Mouse (Mus musculus) MEL (cell line): ENCODE measurements around the gene Tubd1. TPM values are rescaled to one million over a fixed set of nuclear protein-coding genes. Genes with fewer than 3 reads are reported as not detected.
A peak's percentile ranks its signal among the peaks of the same experiment; 100 is the strongest.

Experiments used
- DNase-seq: peaks from one replicate; pipeline ENCODE4 v3.0.0; 2011; ENCODE audit warnings: low read depth, low spot score
- H3K27ac ChIP-seq: 2 replicates; pipeline ENCODE4 v1.5.1; 2012; ENCODE audit warnings: low read depth, mild to moderate bottlenecking, control low read depth, low read length, moderate library complexity; ENCODE audit not compliant: control insufficient read depth
- H3K27me3 ChIP-seq, 2 experiments: fragments of 150-350 bp in 1 of 2; sonication (generic) in 1 of 2; 2 replicates each; pipeline ENCODE4 v1.6.1; 2012; ENCODE audit warnings: low read length in 2 of 2, mild to moderate bottlenecking in 2 of 2, improper control_type of control experiment in 1 of 2, moderate library complexity in 1 of 2; ENCODE audit not compliant: insufficient read depth in 2 of 2, control insufficient read depth in 1 of 2
- H3K36me3 ChIP-seq, 2 experiments: 2 replicates each; pipeline ENCODE4 v1.6.1; 2012 to 2014; ENCODE audit warnings: low read length in 2 of 2, improper control_type of control experiment in 1 of 2, inconsistent platforms in 1 of 2, mild to moderate bottlenecking in 1 of 2; ENCODE audit not compliant: insufficient read depth in 2 of 2, control insufficient read depth in 1 of 2
- H3K4me1 ChIP-seq, 2 experiments: fragments of 150-350 bp in 1 of 2; sonication (generic) in 1 of 2; 2 replicates each; pipeline ENCODE4 v1.6.1; 2012; ENCODE audit warnings: low read length in 2 of 2, improper control_type of control experiment in 1 of 2, mild to moderate bottlenecking in 1 of 2; ENCODE audit not compliant: insufficient read depth in 2 of 2, control insufficient read depth in 1 of 2
- H3K4me3 ChIP-seq, 2 experiments: fragments of 150-350 bp in 1 of 2; sonication (generic) in 1 of 2; 2 replicates each; pipeline ENCODE4 v1.5.1; 2012; ENCODE audit warnings: low read depth in 2 of 2, low read length in 2 of 2, mild to moderate bottlenecking in 2 of 2, moderate library complexity in 2 of 2, control low read depth in 1 of 2, improper control_type of control experiment in 1 of 2; ENCODE audit not compliant: control insufficient read depth in 1 of 2, insufficient read depth in 1 of 2
- H3K79me2 ChIP-seq: 2 replicates; pipeline ENCODE4 v1.6.1; 2012; ENCODE audit warnings: mild to moderate bottlenecking, low read length, moderate library complexity; ENCODE audit not compliant: control insufficient read depth, poor library complexity, insufficient read depth
- H3K9ac ChIP-seq: 2 replicates; pipeline ENCODE4 v1.6.1; 2012; ENCODE audit warnings: low read depth, mild to moderate bottlenecking, control low read depth, low read length, moderate library complexity; ENCODE audit not compliant: control insufficient read depth, poor library complexity, severe bottlenecking
- H3K9me3 ChIP-seq: fragments of 150-350 bp; sonication (generic); replicated peaks from 2 replicates; pipeline ENCODE4 v1.6.1; 2012; ENCODE audit warnings: mild to moderate bottlenecking, low read length, improper control_type of control experiment, moderate library complexity; ENCODE audit not compliant: insufficient read depth
- BHLHE40 ChIP-seq: IDR thresholded peaks from 2 replicates; pipeline ENCODE4 v1.6.1; 2012; ENCODE audit warnings: low read depth, mild to moderate bottlenecking, inconsistent platforms, low read length, improper control_type of control experiment, borderline replicate concordance
- CHD1 ChIP-seq: IDR thresholded peaks from 2 replicates; pipeline ENCODE4 v1.6.1; 2012; ENCODE audit warnings: low read depth, mild to moderate bottlenecking, inconsistent platforms, low read length, improper control_type of control experiment
- CHD2 ChIP-seq: IDR thresholded peaks from 2 replicates; pipeline ENCODE4 v1.6.1; 2011; ENCODE audit warnings: low read length, improper control_type of control experiment
- CTCF ChIP-seq, 3 experiments: IDR thresholded peaks in 2 of 3; conservative IDR thresholded peaks in 1 of 3; 2 replicates each; pipeline ENCODE4 v1.5.1; 2011 to 2012; ENCODE audit warnings: low read length in 3 of 3, low read depth in 2 of 3, mild to moderate bottlenecking in 2 of 3, improper control_type of control experiment in 1 of 3, inconsistent platforms in 1 of 3, mixed read lengths in 1 of 3, moderate library complexity in 1 of 3; ENCODE audit not compliant: control insufficient read depth in 1 of 3, insufficient read depth in 1 of 3, poor library complexity in 1 of 3, severe bottlenecking in 1 of 3
- E2F4 ChIP-seq: IDR thresholded peaks from 2 replicates; pipeline ENCODE4 v1.6.1; 2011; ENCODE audit warnings: low read depth, low read length, improper control_type of control experiment, borderline replicate concordance
- ELF1 ChIP-seq: IDR thresholded peaks from 2 replicates; pipeline ENCODE4 v1.6.1; 2014; ENCODE audit warnings: low read depth, mild to moderate bottlenecking, inconsistent platforms, low read length, improper control_type of control experiment, moderate library complexity
- EP300 ChIP-seq, 2 experiments: IDR thresholded peaks; 2 replicates each; pipeline ENCODE4 v1.6.1; 2011; ENCODE audit warnings: improper control_type of control experiment in 2 of 2, low read length in 2 of 2, low read depth in 1 of 2, mild to moderate bottlenecking in 1 of 2
- ETS1 ChIP-seq: IDR thresholded peaks from 2 replicates; pipeline ENCODE4 v1.6.1; 2012; ENCODE audit warnings: low read depth, mild to moderate bottlenecking, inconsistent platforms, low read length, improper control_type of control experiment, moderate library complexity
- GABPA ChIP-seq: IDR thresholded peaks from 2 replicates; pipeline ENCODE4 v1.6.1; 2012; ENCODE audit warnings: low read depth, mild to moderate bottlenecking, inconsistent platforms, low read length, improper control_type of control experiment, moderate library complexity
- GATA1 ChIP-seq: IDR thresholded peaks from 2 replicates; pipeline ENCODE4 v1.6.1; 2011; ENCODE audit warnings: low read depth, low read length, improper control_type of control experiment
- HCFC1 ChIP-seq: IDR thresholded peaks from 2 replicates; pipeline ENCODE4 v1.6.1; 2012; ENCODE audit warnings: low read depth, mild to moderate bottlenecking, inconsistent platforms, low read length, improper control_type of control experiment, moderate library complexity
- MAFK ChIP-seq: IDR thresholded peaks from 2 replicates; pipeline ENCODE4 v1.6.1; 2011; ENCODE audit warnings: low read depth, mild to moderate bottlenecking, low read length, improper control_type of control experiment, borderline replicate concordance
- MAX ChIP-seq: IDR thresholded peaks from 2 replicates; pipeline ENCODE4 v1.6.1; 2011; ENCODE audit warnings: low read length, improper control_type of control experiment
- MAZ ChIP-seq: IDR thresholded peaks from 2 replicates; pipeline ENCODE4 v1.6.1; 2012; ENCODE audit warnings: low read depth, mild to moderate bottlenecking, inconsistent platforms, low read length, improper control_type of control experiment
- MXI1 ChIP-seq: IDR thresholded peaks from 2 replicates; pipeline ENCODE4 v1.6.1; 2011; ENCODE audit warnings: mild to moderate bottlenecking, low read depth, low read length, improper control_type of control experiment
- MYB ChIP-seq: IDR thresholded peaks from 2 replicates; pipeline ENCODE4 v1.6.1; 2011; ENCODE audit warnings: mild to moderate bottlenecking, low read depth, low read length, improper control_type of control experiment
- MYC ChIP-seq: IDR thresholded peaks from 2 replicates; pipeline ENCODE4 v1.6.1; 2011; ENCODE audit warnings: low read depth, mild to moderate bottlenecking, low read length, improper control_type of control experiment, moderate library complexity
- NELFE ChIP-seq: IDR thresholded peaks from 2 replicates; pipeline ENCODE4 v1.6.1; 2011; ENCODE audit warnings: low read depth, low read length, improper control_type of control experiment
- NRF1 ChIP-seq: IDR thresholded peaks from 2 replicates; pipeline ENCODE4 v1.6.1; 2014; ENCODE audit warnings: low read depth, mild to moderate bottlenecking, inconsistent platforms, low read length, improper control_type of control experiment, moderate library complexity; ENCODE audit not compliant: poor library complexity, insufficient read depth, severe bottlenecking
- POLR2A ChIP-seq, 2 experiments: IDR thresholded peaks; 2 replicates each; pipeline ENCODE4 v1.6.1; 2011 to 2012; ENCODE audit warnings: low read length in 2 of 2, mild to moderate bottlenecking in 2 of 2, control low read depth in 1 of 2, improper control_type of control experiment in 1 of 2, low read depth in 1 of 2, moderate library complexity in 1 of 2; ENCODE audit not compliant: control insufficient read depth in 1 of 2, insufficient read depth in 1 of 2, poor library complexity in 1 of 2
- POLR2AphosphoS2 ChIP-seq: IDR thresholded peaks from 2 replicates; pipeline ENCODE4 v1.6.1; 2011; ENCODE audit warnings: low read length, improper control_type of control experiment
- POLR2AphosphoS5 ChIP-seq: IDR thresholded peaks from 2 replicates; pipeline ENCODE4 v1.6.1; 2012; ENCODE audit warnings: low read depth, borderline replicate concordance, mild to moderate bottlenecking, inconsistent platforms, low read length, moderate library complexity, mixed read lengths
- RAD21 ChIP-seq: IDR thresholded peaks from 2 replicates; pipeline ENCODE4 v1.6.1; 2011; ENCODE audit warnings: mild to moderate bottlenecking, low read depth, low read length, improper control_type of control experiment
- RCOR1 ChIP-seq: IDR thresholded peaks from 2 replicates; pipeline ENCODE4 v1.6.1; 2012; ENCODE audit warnings: low read depth, mild to moderate bottlenecking, inconsistent platforms, low read length, improper control_type of control experiment
- SIN3A ChIP-seq: IDR thresholded peaks from 2 replicates; pipeline ENCODE4 v1.6.1; 2012; ENCODE audit warnings: low read length, improper control_type of control experiment, inconsistent platforms
- SMC3 ChIP-seq: IDR thresholded peaks from 2 replicates; pipeline ENCODE4 v1.6.1; 2011; ENCODE audit warnings: low read depth, low read length, improper control_type of control experiment
- TAL1 ChIP-seq: IDR thresholded peaks from 2 replicates; pipeline ENCODE4 v1.6.1; 2012; ENCODE audit warnings: mild to moderate bottlenecking, inconsistent platforms, low read length, moderate library complexity, mixed read lengths
- TBP ChIP-seq: IDR thresholded peaks from 2 replicates; pipeline ENCODE4 v1.8.0; 2011; ENCODE audit warnings: low read depth, low read length, improper control_type of control experiment
- TCF12 ChIP-seq: IDR thresholded peaks from 2 replicates; pipeline ENCODE4 v1.6.1; 2014; ENCODE audit warnings: low read depth, mild to moderate bottlenecking, inconsistent platforms, low read length, improper control_type of control experiment, moderate library complexity
- UBTF ChIP-seq: IDR thresholded peaks from 2 replicates; pipeline ENCODE4 v1.6.1; 2012; ENCODE audit warnings: low read depth, mild to moderate bottlenecking, inconsistent platforms, low read length, improper control_type of control experiment, moderate library complexity, borderline replicate concordance; ENCODE audit not compliant: insufficient read depth
- USF1 ChIP-seq: IDR thresholded peaks from 2 replicates; pipeline ENCODE4 v1.6.1; 2014; ENCODE audit warnings: low read depth, mild to moderate bottlenecking, inconsistent platforms, low read length, improper control_type of control experiment, moderate library complexity
- USF2 ChIP-seq, 2 experiments: IDR thresholded peaks; 2 replicates each; pipeline ENCODE4 v1.6.1; 2011 to 2012; ENCODE audit warnings: improper control_type of control experiment in 2 of 2, low read length in 2 of 2, borderline replicate concordance in 1 of 2, inconsistent platforms in 1 of 2, low read depth in 1 of 2, mild to moderate bottlenecking in 1 of 2; ENCODE audit not compliant: insufficient read depth in 1 of 2
- ZC3H11A ChIP-seq: IDR thresholded peaks from 2 replicates; pipeline ENCODE4 v1.6.1; 2012; ENCODE audit warnings: low read depth, mild to moderate bottlenecking, inconsistent platforms, low read length, improper control_type of control experiment
- ZKSCAN1 ChIP-seq: IDR thresholded peaks from 2 replicates; pipeline ENCODE4 v1.6.1; 2012; ENCODE audit warnings: low read depth, mild to moderate bottlenecking, inconsistent platforms, low read length, improper control_type of control experiment, moderate library complexity
- ZMIZ1 ChIP-seq: IDR thresholded peaks from 2 replicates; pipeline ENCODE4 v1.6.1; 2012; ENCODE audit warnings: low read depth, mild to moderate bottlenecking, inconsistent platforms, low read length, improper control_type of control experiment, moderate library complexity
- ZNF384 ChIP-seq: IDR thresholded peaks from 2 replicates; pipeline ENCODE4 v1.6.1; 2012; ENCODE audit warnings: low read depth, mild to moderate bottlenecking, inconsistent platforms, low read length, improper control_type of control experiment
- polyA plus RNA-seq, 2 experiments: library from polyadenylated mRNA; stranded (reverse) in 1 of 2; unstranded in 1 of 2; fragments of >175 nt in 1 of 2; fragments of >200 nt in 1 of 2; gene quantifications; 2 replicates each; pipeline versions ENCODE4 v1.2.1 to v1.2.4; 2012; ENCODE audit warnings: low replicate concordance in 2 of 2, low read depth in 1 of 2; ENCODE audit not compliant: insufficient read length in 2 of 2, insufficient read depth in 1 of 2, missing spikeins in 1 of 2
- total RNA-seq: library from RNA; depleted of rRNA; stranded (reverse); fragments of 300-350 nt; gene quantifications from 2 replicates; pipeline ENCODE4 v1.2.3, GENCODE M21; 2012; rRNA removed

Gene Tubd1
- total RNA-seq (21.5 and 23.4 TPM in 2 replicates), polyA plus RNA-seq (10 to 100 TPM in 1 of 2 experiments, not detected in 1; 14.4 TPM)

DNA sequence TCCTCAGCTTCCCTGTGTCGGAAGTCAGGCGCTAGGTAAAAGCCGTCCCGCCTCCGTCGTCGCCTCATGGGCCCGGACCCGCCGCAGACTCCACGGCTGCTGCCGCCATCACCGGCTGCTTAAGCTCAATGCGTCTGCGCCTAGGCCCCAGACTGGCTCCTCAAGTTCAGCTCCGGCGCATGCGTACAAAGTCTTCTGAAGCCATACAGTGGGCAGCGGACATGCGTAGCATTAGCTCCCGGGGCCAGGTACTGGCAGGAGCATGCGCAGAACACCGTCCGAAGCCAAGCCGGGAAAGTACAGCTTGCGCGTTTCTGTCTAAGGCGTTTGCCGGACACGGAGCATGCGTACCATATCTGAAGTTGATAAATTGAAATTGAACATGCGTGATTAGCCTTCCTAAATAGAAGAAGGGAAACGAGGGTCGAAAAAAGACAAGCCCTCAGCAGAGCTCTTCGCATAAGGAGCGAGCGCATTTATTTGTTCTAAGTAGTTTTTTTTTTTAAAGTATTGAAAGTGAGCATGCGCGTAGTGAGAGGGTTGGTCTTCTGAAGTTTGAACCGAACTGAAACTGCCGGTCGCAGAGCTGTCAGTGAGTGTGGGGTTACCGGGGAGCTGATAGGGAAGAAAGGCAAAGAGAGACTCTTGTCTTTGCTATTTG, at the start of gene Tubd1, which contains the start of gene Rps6kb1:
TSS of gene Tubd1 (plus strand) at position 353 of the 661 bp plus-strand sequence.
TSS of gene Rps6kb1 (minus strand) at position 167 of the 661 bp plus-strand sequence.
- Histone ChIP-seq H3K4me3 (peak within 1 kb of the TSS; percentile 77 to 88), H3K27ac (peak within 1 kb of the TSS; percentile 99), H3K79me2 (peaks cover 54% of the 10 kb centered on the region), H3K4me1 (peaks cover 8 to 12% of the 10 kb centered on the region in 2 experiments), H3K9ac (peak within 1 kb of the TSS; percentile 96), H3K27me3 (no peaks in the 10 kb centered on the region), H3K9me3 (no peaks in the 10 kb centered on the region), H3K36me3 (peaks cover 5 to 26% of the 10 kb centered on the region in 2 experiments)
- DNase-seq: peak; percentile 100
- TF ChIP-seq MAFK: no peak
- TF ChIP-seq CHD2: no peak
- TF ChIP-seq MAX: peak; percentile 91
- no peak for TF ChIP-seq ZC3H11A
- TF ChIP-seq RCOR1: no peak
- peak; percentile 65 for TF ChIP-seq GATA1
- peak; percentile 44; the same call in 1 of the 2 replicates for TF ChIP-seq MAZ
- 0 out of 2 replicates have a peak, but pooled peaks have one; percentile 48 for TF ChIP-seq ETS1
- peak; percentile 93 for TF ChIP-seq MYC
- TF ChIP-seq NELFE: peak; percentile 98
- no peak for TF ChIP-seq POLR2AphosphoS5
- TF ChIP-seq RAD21: no peak
- no peak for TF ChIP-seq USF2 (IDR thresholded peaks at IDR 0.05; ENCODE audit: borderline replicate concordance in 1 of 2, insufficient read depth in 1 of 2, low read depth in 1 of 2, low read length in 2 of 2)
- 0 out of 2 replicates have a peak, but pooled peaks have one; percentile 57 for TF ChIP-seq CHD1
- TF ChIP-seq USF1: peak; percentile 60; the same call in 1 of the 2 replicates
- peak; percentile 91 for TF ChIP-seq TCF12
- TF ChIP-seq ZKSCAN1: no peak
- no peak for TF ChIP-seq UBTF
- TF ChIP-seq NRF1: peak; percentile 88; the same call in 1 of the 2 replicates
- peak; percentile 91 for TF ChIP-seq ZNF384
- peak; percentile 100 for TF ChIP-seq HCFC1
- TF ChIP-seq E2F4: peak; percentile 76; the same call in 1 of the 2 replicates
- peak; percentile 96 for TF ChIP-seq SIN3A
- no peak for TF ChIP-seq TAL1
- no peak for TF ChIP-seq BHLHE40
- peak; percentile 94 for TF ChIP-seq MXI1
- TF ChIP-seq ZMIZ1: peak; percentile 96
- peak; percentile 86 for TF ChIP-seq ELF1
- TF ChIP-seq POLR2A (IDR thresholded peaks at IDR 0.05; ENCODE audit: control insufficient read depth in 1 of 2, insufficient read depth in 1 of 2, low read depth in 1 of 2, low read length in 2 of 2, poor library complexity in 1 of 2): peak; percentile 95 to 97
- 0 out of 4 replicates have a peak, but pooled peaks of 1 of the 2 experiments have one; percentile 36 for TF ChIP-seq EP300 (IDR thresholded peaks at IDR 0.05; ENCODE audit: low read depth in 1 of 2, low read length in 2 of 2)
- TF ChIP-seq SMC3: no peak
- peak; percentile 19; the same call in 1 of the 2 replicates for TF ChIP-seq MYB
- TF ChIP-seq GABPA: no peak
- TF ChIP-seq TBP: peak; percentile 85
- no peak for TF ChIP-seq CTCF (IDR thresholded peaks at IDR 0.05 in 2 of 3, conservative IDR thresholded peaks at IDR 0.05 in 1 of 3; ENCODE audit: control insufficient read depth in 1 of 3, insufficient read depth in 1 of 3, low read depth in 2 of 3, low read length in 3 of 3, poor library complexity in 1 of 3, severe bottlenecking in 1 of 3)
- peak; percentile 96 for TF ChIP-seq POLR2AphosphoS2
